Mouse (Mus musculus): ENCODE measurements around the gene Atat1. TPM values are rescaled to one million over a fixed set of nuclear protein-coding genes. Genes with fewer than 3 reads are reported as not detected.

Gene Atat1
- polyA plus RNA-seq, 1 experiment: 56.1 TPM

- no peaks in the 10 kb centered on the region for H3K27me3 ChIP-seq (ENCODE audit: control insufficient read depth, insufficient read depth, low read length)
- under 1% methylated on average over 47 of the region's 47 CpGs for WGBS
- H3K4me3 ChIP-seq (ENCODE audit: low read depth, low read length): peak within 1 kb of the TSS; percentile 85
- peak; percentile 24; the same call in 1 of the 2 replicates for TF ChIP-seq POLR2A (IDR thresholded peaks at IDR 0.05; ENCODE audit: low read depth, low read length)
- peak; percentile 52; the same call in 1 of the 2 replicates for TF ChIP-seq CTCF (IDR thresholded peaks at IDR 0.05; ENCODE audit: extremely low read depth, insufficient read length, insufficient replicate concordance, low read depth, low read length)
- H3K4me1 ChIP-seq (ENCODE audit: control insufficient read depth, insufficient read depth, insufficient read length, low read length): peaks cover 5% of the 10 kb centered on the region; the same call in 1 of the 2 replicates
- peak within 1 kb of the TSS; percentile 72; the same call in 1 of the 2 replicates for H3K27ac ChIP-seq (ENCODE audit: insufficient read depth, low read depth, low read length)
- H3K36me3 ChIP-seq (ENCODE audit: control insufficient read depth, insufficient read depth, low read length): 0 out of 2 replicates have a peak, but pooled peaks cover 2% of the 10 kb centered on the region
Observed at GRCm38 (mm10) chr17:35861198-35861857, 48.5 kb downstream of the Atat1 start, which contains the start of gene Nrm. TSS of gene Nrm (plus strand) at chr17:35861318.

GRCm38 (mm10) chr17:35860831-35861197 lies 49.1 kb downstream of the Atat1 start:
- no peaks in the 10 kb centered on the region for H3K27me3 ChIP-seq (ENCODE audit: control insufficient read depth, insufficient read depth, low read length)
- 3% methylated on average over 12 of the region's 12 CpGs for WGBS
- no peak for TF ChIP-seq CTCF (IDR thresholded peaks at IDR 0.05; ENCODE audit: extremely low read depth, insufficient read length, insufficient replicate concordance, low read depth, low read length)
- TF ChIP-seq POLR2A (IDR thresholded peaks at IDR 0.05; ENCODE audit: low read depth, low read length): no peak
- peaks cover 5% of the 10 kb centered on the region; the same call in 1 of the 2 replicates for H3K4me1 ChIP-seq (ENCODE audit: control insufficient read depth, insufficient read depth, insufficient read length, low read length)
- peak overlapping the region; percentile 31; the same call in 1 of the 2 replicates for H3K27ac ChIP-seq (ENCODE audit: insufficient read depth, low read depth, low read length)
- H3K4me3 ChIP-seq (ENCODE audit: low read depth, low read length): peak overlapping the region; percentile 85
- H3K36me3 ChIP-seq (ENCODE audit: control insufficient read depth, insufficient read depth, low read length): 0 out of 2 replicates have a peak, but pooled peaks cover 2% of the 10 kb centered on the region

- H3K4me3 ChIP-seq (ENCODE audit: low read depth, low read length): no peak overlapping the region
- H3K27me3 ChIP-seq (ENCODE audit: control insufficient read depth, insufficient read depth, low read length): no peaks in the 10 kb centered on the region
- H3K36me3 ChIP-seq (ENCODE audit: control insufficient read depth, insufficient read depth, low read length): peaks cover 2% of the 10 kb centered on the region; the same call in 1 of the 2 replicates
- no peak overlapping the region for H3K27ac ChIP-seq (ENCODE audit: insufficient read depth, low read depth, low read length)
- no peak for TF ChIP-seq POLR2A (IDR thresholded peaks at IDR 0.05; ENCODE audit: low read depth, low read length)
- 73% methylated on average over 2 of the region's 2 CpGs for WGBS
- H3K4me1 ChIP-seq (ENCODE audit: control insufficient read depth, insufficient read depth, insufficient read length, low read length): peaks cover 2% of the 10 kb centered on the region; the same call in 1 of the 2 replicates
Observed at GRCm38 (mm10) chr17:35859835-35860234, 50.0 kb downstream of the Atat1 start.

- peaks cover 2% of the 10 kb centered on the region; the same call in 1 of the 2 replicates for H3K4me1 ChIP-seq (ENCODE audit: control insufficient read depth, insufficient read depth, insufficient read length, low read length)
- no peak overlapping the region for H3K4me3 ChIP-seq (ENCODE audit: low read depth, low read length)
- H3K27ac ChIP-seq (ENCODE audit: insufficient read depth, low read depth, low read length): no peak overlapping the region
- WGBS: 90% methylated on average over 1 of the region's 1 CpGs
- H3K27me3 ChIP-seq (ENCODE audit: control insufficient read depth, insufficient read depth, low read length): no peaks in the 10 kb centered on the region
- H3K36me3 ChIP-seq (ENCODE audit: control insufficient read depth, insufficient read depth, low read length): peaks cover 2% of the 10 kb centered on the region; the same call in 1 of the 2 replicates
- no peak for TF ChIP-seq CTCF (IDR thresholded peaks at IDR 0.05; ENCODE audit: extremely low read depth, insufficient read length, insufficient replicate concordance, low read depth, low read length)
- TF ChIP-seq POLR2A (IDR thresholded peaks at IDR 0.05; ENCODE audit: low read depth, low read length): no peak
Observed at GRCm38 (mm10) chr17:35859371-35859770, 50.5 kb downstream of the Atat1 start.

DNA sequence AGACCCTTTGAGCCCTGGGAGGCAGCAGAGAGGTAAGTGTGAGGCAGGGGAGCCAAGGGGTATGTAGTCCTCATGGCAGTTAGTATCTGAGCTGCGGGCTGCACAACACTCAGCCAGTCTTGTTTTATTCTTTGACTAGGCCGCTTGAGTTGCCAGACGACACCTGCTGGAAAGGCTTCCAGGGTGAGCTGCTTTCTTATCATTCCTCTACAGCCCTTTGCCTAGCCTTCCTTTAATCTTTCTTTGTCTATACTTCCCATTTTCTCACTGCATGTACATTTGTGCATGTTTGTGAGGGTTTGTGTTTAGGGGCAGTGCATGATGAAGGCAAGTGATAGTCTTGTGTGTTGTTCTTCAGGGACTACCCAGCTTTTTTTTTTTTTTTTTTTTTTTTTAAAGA lies 58.9 kb downstream of the Atat1 start:
- H3K27me3 ChIP-seq (ENCODE audit: control insufficient read depth, insufficient read depth, low read length): no peaks in the 10 kb centered on the region
- no peak overlapping the region for H3K4me3 ChIP-seq (ENCODE audit: low read depth, low read length)
- H3K36me3 ChIP-seq (ENCODE audit: control insufficient read depth, insufficient read depth, low read length): peaks cover 33% of the 10 kb centered on the region
- WGBS: 93% methylated on average over 3 of the region's 3 CpGs
- no peaks in the 10 kb centered on the region for H3K4me1 ChIP-seq (ENCODE audit: control insufficient read depth, insufficient read depth, insufficient read length, low read length)
- no peak overlapping the region for H3K27ac ChIP-seq (ENCODE audit: insufficient read depth, low read depth, low read length)
- TF ChIP-seq CTCF (IDR thresholded peaks at IDR 0.05; ENCODE audit: extremely low read depth, insufficient read length, insufficient replicate concordance, low read depth, low read length) (no peak), POLR2A (IDR thresholded peaks at IDR 0.05; ENCODE audit: low read depth, low read length) (no peak)

DNA sequence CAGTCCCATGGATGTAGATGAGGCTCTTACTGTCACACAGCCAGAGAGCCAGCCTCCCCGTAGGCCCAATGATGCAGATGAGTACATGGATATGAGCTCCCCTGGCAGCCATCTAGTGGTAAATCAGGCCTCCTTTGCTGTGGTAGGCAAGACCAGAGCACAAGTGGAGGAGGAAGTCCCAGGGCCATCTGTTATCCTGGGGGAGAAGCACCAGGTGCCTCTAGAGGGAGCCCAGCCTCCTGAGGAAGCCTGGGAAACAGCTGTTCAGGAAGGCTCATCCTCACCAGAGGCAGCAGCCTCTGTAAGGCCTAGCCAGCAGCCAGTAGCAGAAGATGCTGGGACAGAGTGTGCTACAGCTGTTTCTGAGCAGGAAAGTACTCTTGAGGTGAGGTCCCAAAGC lies 61.8 kb downstream of the Atat1 start:
- Histone ChIP-seq H3K27me3 (ENCODE audit: control insufficient read depth, insufficient read depth, low read length) (no peaks in the 10 kb centered on the region), H3K4me3 (ENCODE audit: low read depth, low read length) (no peak overlapping the region), H3K4me1 (ENCODE audit: control insufficient read depth, insufficient read depth, insufficient read length, low read length) (no peaks in the 10 kb centered on the region), H3K27ac (ENCODE audit: insufficient read depth, low read depth, low read length) (no peak overlapping the region), H3K36me3 (ENCODE audit: control insufficient read depth, insufficient read depth, low read length) (peaks cover 33% of the 10 kb centered on the region)
- TF ChIP-seq CTCF (IDR thresholded peaks at IDR 0.05; ENCODE audit: extremely low read depth, insufficient read length, insufficient replicate concordance, low read depth, low read length) (0 out of 2 replicates have a peak, but pooled peaks have one; percentile 28), POLR2A (IDR thresholded peaks at IDR 0.05; ENCODE audit: low read depth, low read length) (no peak)
- 64% methylated on average over 1 of the region's 1 CpGs for WGBS

Other genes starting within 250 kb of the Atat1 start
- 18.2 and 26.5 TPM in 2 replicates for gene Vars2, start 242.5 kb downstream of the Atat1 start, polyA plus RNA-seq (2012; rRNA removed)
- 11.0 and 17.2 TPM in 2 replicates for gene Gtf2h4, start 236.3 kb downstream of the Atat1 start, polyA plus RNA-seq (2012; rRNA removed)
- 51.9 and 76.9 TPM in 2 replicates for gene Ddr1, start 205.5 kb downstream of the Atat1 start, polyA plus RNA-seq (2012; rRNA removed)
- gene Ier3, start 88.4 kb downstream of the Atat1 start, polyA plus RNA-seq (2012; rRNA removed): 6.1 and 8.6 TPM in 2 replicates
- 33.4 and 53.2 TPM in 2 replicates for gene Flot1, start 86.8 kb downstream of the Atat1 start, polyA plus RNA-seq (2012; rRNA removed)
- gene Tubb5, start 71.8 kb downstream of the Atat1 start, polyA plus RNA-seq (2012; rRNA removed): 82.8 and 157 TPM in 2 replicates
- gene Mdc1, start 68.6 kb downstream of the Atat1 start, polyA plus RNA-seq (2012; rRNA removed): 1.7 and 3.2 TPM in 2 replicates
- gene Nrm, start 48.8 kb downstream of the Atat1 start, polyA plus RNA-seq (2012; rRNA removed): 9.3 and 15.9 TPM in 2 replicates
- 16.5 and 22.0 TPM in 2 replicates for gene Ppp1r18, start 44.5 kb downstream of the Atat1 start, polyA plus RNA-seq (2012; rRNA removed)
- gene Dhx16, start 30.3 kb downstream of the Atat1 start, polyA plus RNA-seq (2012; rRNA removed): 47.0 and 64.3 TPM in 2 replicates
- 82.8 and 142 TPM in 2 replicates for gene 2310061I04Rik, start 12.6 kb downstream of the Atat1 start, polyA plus RNA-seq (2012; rRNA removed)
- gene Mrps18b, start 6.3 kb upstream of the Atat1 start, polyA plus RNA-seq (2012; rRNA removed): 49.0 and 63.4 TPM in 2 replicates
- gene Ppp1r10, start 6.4 kb upstream of the Atat1 start, polyA plus RNA-seq (2012; rRNA removed): 15.1 and 33.3 TPM in 2 replicates
- gene Abcf1, start 59.7 kb upstream of the Atat1 start, polyA plus RNA-seq (2012; rRNA removed): 52.7 and 84.9 TPM in 2 replicates
- gene Gnl1, start 69.8 kb upstream of the Atat1 start, polyA plus RNA-seq (2012; rRNA removed): 13.1 and 24.7 TPM in 2 replicates
- gene Prr3, start 70.2 kb upstream of the Atat1 start, polyA plus RNA-seq (2012; rRNA removed): 5.5 and 7.8 TPM in 2 replicates
- 0.98 and 5.4 TPM in 2 replicates for gene H2-T24, start 110.5 kb upstream of the Atat1 start, polyA plus RNA-seq (2012; rRNA removed)
- 268 and 784 TPM in 2 replicates for gene H2-T23, start 122.8 kb upstream of the Atat1 start, polyA plus RNA-seq (2012; rRNA removed)
- gene H2-T22, start 132.7 kb upstream of the Atat1 start, polyA plus RNA-seq (2012; rRNA removed): 32.0 and 60.5 TPM in 2 replicates
- gene Gm6034, start 132.9 kb upstream of the Atat1 start, polyA plus RNA-seq (2012; rRNA removed): not detected in 2 replicates
- gene Gm11127, start 148.3 kb upstream of the Atat1 start, polyA plus RNA-seq (2012; rRNA removed): 70.6 and 179 TPM in 2 replicates
- gene Gm19684, start 211.6 kb upstream of the Atat1 start, polyA plus RNA-seq (2012; rRNA removed): 0.22 and 0.27 TPM in 2 replicates
- 12.5 and 88.2 TPM in 2 replicates for gene Gm7030, start 219.3 kb upstream of the Atat1 start, polyA plus RNA-seq (2012; rRNA removed)

Measured in small intestine, adult 2 months (tissue).